Mouse (Mus musculus) Muller cell, postnatal 12 days (primary cell): ENCODE measurements at regions not wholly inside any gene's neighbourhood (a gene's known extent, or its start where the extent isn't known, plus 50 kb on each side); places are given as distances from the start of the nearest gene placed in this dataset.
A peak's percentile ranks its signal among the peaks of the same experiment; 100 is the strongest.

ENCODE experiments used
- DNase-seq: peaks from one replicate; pipeline ENCODE4 v3.0.0-alpha.2; 2015; ENCODE audit errors: inconsistent ontology term

GRCm38 (mm10) chr6:43021967-43022366 lies 73.1 kb downstream of the Olfr444 start:
- peak; percentile 15 for DNase-seq
